Mouse (Mus musculus) natural killer cell, adult 2 months (primary cell): Measurements from ENCODE around the gene Gns.
A peak's percentile ranks its signal among the peaks of the same experiment; 100 is the strongest.
"Not testable (repeated sequence)": the region's sequence is repeated elsewhere in the genome, so short reads cannot be mapped to it uniquely, and the experiment has no call there.

Experiments used
- DNase-seq, 2 experiments: peaks; one replicate each; pipeline ENCODE4 v3.0.0; 2022; ENCODE audit warnings: low spot score in 2 of 2

The Gns gene

GRCm38 (mm10) chr10:121364801-121365564, at the start of gene Gns:
TSS of gene Gns (plus strand) at chr10:121365090.
- DNase-seq, result peak; percentile 69 to 78

- DNase-seq, result no peak
These were observed 49.3 kb upstream of the Gns start for GRCm38 (mm10) chr10:121315321-121316283.

GRCm38 (mm10) chr10:121316361-121316760, 48.5 kb upstream of the Gns start:
- DNase-seq, result peak in 1 of 2 experiments; percentile 18

- no peak for DNase-seq
These were observed 46.4 kb upstream of the Gns start for GRCm38 (mm10) chr10:121318397-121318950.

GRCm38 (mm10) chr10:121323493-121323892, 41.4 kb upstream of the Gns start:
- no peak for DNase-seq

GRCm38 (mm10) chr10:121326167-121326566, 38.7 kb upstream of the Gns start:
- DNase-seq, result no peak

- no peak for DNase-seq
These were observed 35.3 kb upstream of the Gns start for GRCm38 (mm10) chr10:121329586-121329985.

GRCm38 (mm10) chr10:121330940-121331339, 34.0 kb upstream of the Gns start:
- peak; percentile 36 to 63 for DNase-seq

GRCm38 (mm10) chr10:121334576-121334975, 30.3 kb upstream of the Gns start:
- peak; percentile 53 to 70 for DNase-seq

- not testable (repeated sequence) for DNase-seq
These were observed 28.4 kb upstream of the Gns start for GRCm38 (mm10) chr10:121336536-121336935.

GRCm38 (mm10) chr10:121340754-121341593, 23.9 kb upstream of the Gns start:
- no peak for DNase-seq

GRCm38 (mm10) chr10:121342260-121342659, 22.6 kb upstream of the Gns start:
- no peak for DNase-seq

GRCm38 (mm10) chr10:121343867-121344266, 21.0 kb upstream of the Gns start:
- no peak for DNase-seq

GRCm38 (mm10) chr10:121349244-121349643, 15.6 kb upstream of the Gns start:
- DNase-seq, result no peak

GRCm38 (mm10) chr10:121350357-121351065, 14.4 kb upstream of the Gns start:
- no peak for DNase-seq

GRCm38 (mm10) chr10:121351066-121351581, 13.8 kb upstream of the Gns start, which contains the start of gene Tbc1d30:
TSS of gene Tbc1d30 (minus strand) at chr10:121351278.
- DNase-seq, result peak; percentile 39 to 40

- no peak for DNase-seq
These were observed 13.1 kb upstream of the Gns start for GRCm38 (mm10) chr10:121351692-121352290.

GRCm38 (mm10) chr10:121360358-121360757, 4.5 kb upstream of the Gns start:
- DNase-seq, result no peak

GRCm38 (mm10) chr10:121363201-121363600, 1.7 kb upstream of the Gns start:
- no peak for DNase-seq

- no peak for DNase-seq
These were observed 584 bp upstream of the Gns start for GRCm38 (mm10) chr10:121364306-121364705.
